Mouse (Mus musculus) lung, embryonic 15.5 days (tissue): ENCODE results near the gene Prkar1b. TPM values are rescaled to one million over a fixed set of nuclear protein-coding genes. Genes with fewer than 3 reads are reported as not detected.

Experiments
- ATAC-seq: fragments of 200-750 bp; cut with Nextera tagmentation; 2 replicates; pipeline ENCODE4 v1.8.0; 2017; ENCODE audit warnings: moderate number of reproducible peaks, borderline replicate concordance; ENCODE audit not compliant: low FRiP score, low TSS enrichment; ENCODE audit errors: extremely low read depth
- H3K27ac ChIP-seq: fragments of 300-500 bp; sonication (generic); 2 replicates; pipeline ENCODE4 v1.5.1; 2015; ENCODE audit warnings: moderate library complexity, mild to moderate bottlenecking, inconsistent platforms
- H3K27me3 ChIP-seq: fragments of 300-500 bp; sonication (generic); 2 replicates; pipeline ENCODE4 v1.6.1; 2015; ENCODE audit warnings: inconsistent platforms
- H3K36me3 ChIP-seq: fragments of 300-500 bp; sonication (generic); 2 replicates; pipeline ENCODE4 v1.6.1; 2015; ENCODE audit warnings: inconsistent platforms
- H3K4me1 ChIP-seq: fragments of 300-500 bp; sonication (generic); 2 replicates; pipeline ENCODE4 v1.6.1; 2015; ENCODE audit warnings: inconsistent platforms
- H3K4me2 ChIP-seq: fragments of 300-500 bp; sonication (generic); 2 replicates; pipeline ENCODE4 v1.6.1; 2015; ENCODE audit warnings: inconsistent platforms, mild to moderate bottlenecking, moderate library complexity
- H3K4me3 ChIP-seq: fragments of 300-500 bp; sonication (generic); 2 replicates; pipeline ENCODE4 v1.5.1; 2015; ENCODE audit warnings: mild to moderate bottlenecking, inconsistent platforms
- H3K9ac ChIP-seq: fragments of 300-500 bp; sonication (generic); 2 replicates; pipeline ENCODE4 v1.6.1; 2015; ENCODE audit warnings: inconsistent platforms
- H3K9me3 ChIP-seq: fragments of 300-500 bp; sonication (generic); 2 replicates; pipeline ENCODE4 v1.6.1; 2016; ENCODE audit warnings: inconsistent platforms
- WGBS: fragments of 180-500 bp; shearing (Covaris S2); methylation state at CpG from one replicate; pipeline ENCODE4 v1.1.7; 2015; 5-methylcytosine and 5-hydroxymethylcytosine counted together
- polyA plus RNA-seq: library from polyadenylated mRNA; unstranded; fragments of >200 nt; fragmentation: Nextera tagmentation; extraction: Ambion mirVana; gene quantifications from 2 replicates; pipeline ENCODE4 v1.2.1, GENCODE M21; 2015

The Prkar1b gene
- polyA plus RNA-seq, 1 experiment from 2014 or later, result 16.9 TPM

DNA sequence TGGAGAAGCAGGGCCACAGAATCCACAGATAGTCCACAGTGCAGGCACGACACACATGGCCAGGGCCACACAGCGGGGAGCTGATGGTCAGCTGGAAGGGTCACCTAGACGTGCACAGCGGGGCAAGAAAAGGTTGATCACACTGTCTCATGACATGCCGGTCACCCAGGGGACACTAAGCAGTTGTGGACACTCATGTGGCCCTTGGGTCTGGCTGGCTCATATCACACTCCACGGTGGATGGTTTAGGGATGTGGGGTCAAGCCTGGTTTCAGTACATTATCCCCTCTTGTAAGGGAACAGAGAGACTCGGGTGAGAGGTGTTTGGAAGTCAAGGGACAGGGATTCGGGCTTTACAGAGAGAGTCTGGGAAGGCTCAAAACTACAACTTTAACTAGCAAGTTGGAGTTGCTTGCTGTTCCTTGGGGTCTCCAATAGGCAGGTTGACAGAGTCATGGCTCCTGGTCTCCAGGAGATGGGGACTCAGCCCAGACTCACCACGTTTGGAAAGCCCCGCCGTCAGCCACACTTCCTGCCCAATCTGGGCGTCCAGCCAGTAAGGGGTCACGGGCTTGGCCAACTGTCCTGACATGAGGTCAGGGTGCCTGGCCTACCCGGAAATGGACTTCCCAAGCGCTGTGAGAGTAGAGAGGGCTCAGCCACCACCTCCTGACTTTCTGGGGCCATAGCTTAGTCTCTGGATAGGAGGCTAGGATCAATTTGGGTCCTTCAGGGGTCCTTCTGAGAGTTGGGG is 132.3 kb downstream of the Prkar1b start:
- H3K36me3 ChIP-seq, result no peaks in the 10 kb centered on the region
- peaks cover 16% of the 10 kb centered on the region; the same call in 1 of the 2 replicates for H3K4me1 ChIP-seq
- WGBS, result 56% methylated on average over 15 of the region's 15 CpGs
- 0 out of 2 replicates have a peak, but pooled peaks have one; percentile 51 for ATAC-seq
- no peaks in the 10 kb centered on the region for H3K27me3 ChIP-seq
- no peaks in the 10 kb centered on the region for H3K9me3 ChIP-seq
- H3K4me3 ChIP-seq, result no peak overlapping the region
- no peak overlapping the region for H3K27ac ChIP-seq
- no peak overlapping the region for H3K4me2 ChIP-seq
- no peak overlapping the region for H3K9ac ChIP-seq

GRCm38 (mm10) chr5:139015097-139015496 is 134.7 kb downstream of the Prkar1b start:
- ATAC-seq, result no peak
- Histone ChIP-seq H3K27ac (no peak overlapping the region), H3K36me3 (no peaks in the 10 kb centered on the region), H3K4me1 (peaks cover 16% of the 10 kb centered on the region; the same call in 1 of the 2 replicates), H3K27me3 (no peaks in the 10 kb centered on the region), H3K4me3 (no peak overlapping the region), H3K4me2 (no peak overlapping the region), H3K9me3 (no peaks in the 10 kb centered on the region), H3K9ac (no peak overlapping the region)
- WGBS, result 42% methylated on average over 3 of the region's 3 CpGs

DNA sequence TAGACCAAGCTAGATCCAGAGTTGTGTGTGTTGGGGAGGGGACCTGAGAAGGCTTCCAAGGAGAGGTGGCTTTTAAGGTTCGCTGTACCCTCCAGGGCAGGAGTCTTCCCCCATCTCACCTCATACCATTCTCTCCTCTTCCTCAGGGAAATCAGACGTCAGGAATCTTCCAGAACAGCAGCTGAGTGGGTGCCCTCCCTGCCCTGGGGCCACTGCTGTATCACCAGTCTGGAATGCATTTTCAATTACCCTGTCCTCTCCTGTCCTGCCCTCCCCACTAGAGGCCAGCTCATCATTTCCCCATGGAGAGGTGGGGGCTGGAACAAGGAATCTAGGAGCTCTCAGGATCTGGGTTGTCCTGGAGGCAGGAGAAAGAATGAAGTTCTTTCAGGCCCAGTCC is 139.2 kb downstream of the Prkar1b start:
- Histone ChIP-seq H3K27me3 (no peaks in the 10 kb centered on the region), H3K9me3 (no peaks in the 10 kb centered on the region), H3K27ac (no peak overlapping the region), H3K4me3 (no peak overlapping the region), H3K4me1 (0 out of 2 replicates have a peak, but pooled peaks cover 6% of the 10 kb centered on the region), H3K9ac (no peak overlapping the region), H3K36me3 (no peaks in the 10 kb centered on the region), H3K4me2 (no peak overlapping the region)
- 73% methylated on average over 2 of the region's 2 CpGs for WGBS
- no peak for ATAC-seq

DNA sequence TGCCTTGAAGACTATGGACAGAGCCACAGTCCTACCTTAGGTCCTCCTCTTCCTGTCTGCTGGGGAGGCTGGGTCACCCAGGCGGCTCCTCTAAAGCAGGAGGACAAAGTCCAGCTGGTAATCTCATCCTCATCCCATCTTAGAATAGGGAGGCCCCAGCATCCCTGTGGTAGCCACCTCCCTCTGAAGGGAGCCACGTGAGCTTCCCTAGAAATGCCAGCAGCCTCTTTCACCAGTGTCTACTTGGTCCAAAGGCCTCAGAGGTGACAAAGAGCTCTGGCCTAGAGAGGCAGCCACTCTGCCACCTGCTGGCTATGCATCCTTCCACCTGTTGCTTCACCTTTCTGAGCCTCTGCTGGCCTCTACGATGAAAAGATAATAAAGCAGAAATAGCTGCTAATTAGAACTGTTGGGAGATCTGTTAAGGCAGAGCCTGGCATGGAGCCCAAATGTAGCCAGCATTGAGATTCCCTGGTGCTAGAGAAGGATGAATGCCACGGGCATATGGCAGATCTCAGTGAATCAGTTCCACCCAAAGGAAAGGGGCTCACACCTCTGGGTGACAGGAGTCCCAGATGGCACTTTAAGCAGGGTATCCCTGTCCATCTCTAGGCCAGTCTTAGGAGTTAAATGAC is 142.5 kb downstream of the Prkar1b start:
- Histone ChIP-seq H3K27me3 (no peaks in the 10 kb centered on the region; the same call in 1 of the 2 replicates), H3K4me2 (no peak overlapping the region), H3K9me3 (no peaks in the 10 kb centered on the region), H3K4me3 (no peak overlapping the region), H3K27ac (no peak overlapping the region), H3K4me1 (no peaks in the 10 kb centered on the region), H3K9ac (no peak overlapping the region), H3K36me3 (no peaks in the 10 kb centered on the region)
- 43% methylated on average over 4 of the region's 4 CpGs for WGBS
- ATAC-seq, result no peak

- H3K9ac ChIP-seq, result no peak overlapping the region
- no peak overlapping the region for H3K4me3 ChIP-seq
- no peak for ATAC-seq
- no peaks in the 10 kb centered on the region for H3K36me3 ChIP-seq
- H3K9me3 ChIP-seq, result no peaks in the 10 kb centered on the region
- H3K27ac ChIP-seq, result no peak overlapping the region
- H3K4me2 ChIP-seq, result no peak overlapping the region
- peaks cover 9% of the 10 kb centered on the region; the same call in 1 of the 2 replicates for H3K27me3 ChIP-seq
- WGBS, result 75% methylated on average over 6 of the region's 6 CpGs
- no peaks in the 10 kb centered on the region for H3K4me1 ChIP-seq
These were observed 145.2 kb downstream of the Prkar1b start for GRCm38 (mm10) chr5:139004588-139004987.

DNA sequence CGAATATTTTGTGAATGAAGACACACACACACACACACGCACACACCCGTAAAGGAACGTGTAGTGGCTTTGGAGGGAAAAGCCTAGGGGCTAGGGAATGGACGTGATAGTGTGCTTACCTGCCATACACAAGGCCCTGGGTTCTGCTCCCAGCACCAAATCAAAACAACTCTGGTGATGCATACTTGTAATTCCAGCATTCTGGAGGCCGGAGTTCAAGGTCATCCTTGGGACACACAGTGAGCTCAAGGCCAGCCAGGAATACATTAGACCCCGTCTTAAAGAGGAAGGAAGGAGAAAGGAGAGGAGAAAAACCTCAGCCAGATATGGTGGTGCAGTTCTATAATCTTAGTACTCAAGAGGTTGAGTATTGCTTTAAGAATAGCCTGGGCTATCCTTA is 150.1 kb downstream of the Prkar1b start:
- Histone ChIP-seq H3K27ac (no peak overlapping the region), H3K27me3 (peaks cover 46% of the 10 kb centered on the region), H3K9me3 (no peaks in the 10 kb centered on the region), H3K4me3 (no peak overlapping the region), H3K9ac (no peak overlapping the region), H3K36me3 (no peaks in the 10 kb centered on the region), H3K4me1 (peaks cover 35% of the 10 kb centered on the region), H3K4me2 (no peak overlapping the region)
- 72% methylated on average over 7 of the region's 7 CpGs for WGBS
- ATAC-seq, result no peak

GRCm38 (mm10) chr5:138997936-138998580 is 151.7 kb downstream of the Prkar1b start:
- Histone ChIP-seq H3K4me3 (peak overlapping the region; percentile 85), H3K9me3 (no peaks in the 10 kb centered on the region), H3K4me2 (peak overlapping the region; percentile 95), H3K27me3 (peaks cover 58% of the 10 kb centered on the region), H3K4me1 (peaks cover 51% of the 10 kb centered on the region), H3K9ac (peak overlapping the region; percentile 7; the same call in 1 of the 2 replicates), H3K36me3 (no peaks in the 10 kb centered on the region), H3K27ac (peak overlapping the region; percentile 44)
- no peak for ATAC-seq
- 3% methylated on average over 30 of the region's 30 CpGs for WGBS

DNA sequence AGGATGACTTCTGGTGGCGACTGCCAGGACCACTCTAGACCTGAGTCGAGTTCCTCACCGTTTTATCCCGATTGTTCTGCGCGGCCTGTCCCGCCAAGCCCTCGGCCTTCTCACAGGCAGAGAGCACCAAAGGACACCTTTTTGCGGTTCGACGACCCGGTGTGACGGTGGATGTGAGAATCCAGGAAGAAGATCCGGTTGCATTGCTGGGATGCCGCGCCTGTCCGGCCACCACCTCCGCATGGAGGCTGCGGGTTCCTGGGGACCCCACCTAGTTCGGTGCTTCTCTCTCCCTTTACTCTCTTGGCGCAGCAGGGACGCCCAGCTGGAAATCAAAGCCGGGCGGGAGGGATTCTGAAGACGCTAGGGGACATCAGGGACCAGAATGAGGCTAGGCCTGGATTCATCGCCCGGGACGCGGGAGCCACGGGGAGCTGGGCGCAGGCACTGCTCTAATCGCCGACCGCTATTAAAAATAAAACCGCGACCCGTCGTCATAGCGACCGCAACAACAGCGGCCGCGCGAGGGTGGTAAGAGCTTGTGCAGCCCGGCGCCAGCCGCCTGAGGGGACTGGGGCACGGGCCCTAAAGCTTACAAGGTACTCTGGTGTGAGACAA is 152.5 kb downstream of the Prkar1b start, which contains the start of gene Pdgfa:
Gene Pdgfa, minus strand, starts transcription at position 200 of the 618 bp plus-strand sequence.
- Histone ChIP-seq H3K36me3 (no peaks in the 10 kb centered on the region), H3K4me1 (peaks cover 58% of the 10 kb centered on the region), H3K27me3 (peaks cover 66% of the 10 kb centered on the region), H3K9me3 (no peaks in the 10 kb centered on the region), H3K4me2 (peak within 1 kb of the TSS; percentile 95), H3K27ac (peak within 1 kb of the TSS; percentile 96), H3K4me3 (peak within 1 kb of the TSS; percentile 85), H3K9ac (peak within 1 kb of the TSS; percentile 76)
- WGBS, result 4% methylated on average over 48 of the region's 48 CpGs
- no peak for ATAC-seq

GRCm38 (mm10) chr5:138996322-138997073 is 153.3 kb downstream of the Prkar1b start:
- Histone ChIP-seq H3K9ac (peak overlapping the region; percentile 76), H3K9me3 (no peaks in the 10 kb centered on the region), H3K36me3 (no peaks in the 10 kb centered on the region), H3K27me3 (peaks cover 71% of the 10 kb centered on the region), H3K27ac (peak overlapping the region; percentile 96), H3K4me3 (peak overlapping the region; percentile 85), H3K4me1 (peaks cover 64% of the 10 kb centered on the region), H3K4me2 (peak overlapping the region; percentile 95)
- peak; percentile 1; the same call in 1 of the 2 replicates for ATAC-seq
- WGBS, result 11% methylated on average over 24 of the region's 24 CpGs

DNA sequence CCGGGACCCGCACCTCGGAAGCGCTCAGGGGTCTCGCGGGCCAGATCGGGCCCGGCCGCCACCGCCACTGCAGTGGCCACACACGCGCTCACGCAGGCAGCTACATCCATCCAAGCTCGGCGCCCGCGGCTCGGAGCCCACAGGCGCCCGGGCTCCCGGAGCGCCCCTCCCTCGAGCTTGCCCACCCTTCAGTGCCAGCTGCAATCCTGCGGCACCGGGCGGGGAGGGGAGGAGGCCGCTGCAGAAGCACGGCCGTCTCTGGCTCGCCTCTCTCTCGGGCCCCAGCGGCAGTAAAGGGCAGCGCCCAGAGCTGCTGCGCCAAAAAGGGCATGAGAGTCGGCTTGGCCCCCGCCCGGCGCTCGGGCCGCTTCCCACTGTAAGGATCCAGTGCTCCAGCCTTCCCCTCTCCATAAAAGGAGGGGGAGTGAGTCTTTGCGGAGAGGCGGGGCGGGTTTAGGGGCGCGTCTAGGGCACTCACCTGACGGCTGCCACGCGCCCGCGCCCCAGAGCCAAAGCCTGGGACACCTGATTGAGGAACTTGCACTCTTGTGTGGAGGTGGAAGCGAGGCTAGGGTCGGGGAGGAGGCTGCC is 154.0 kb downstream of the Prkar1b start:
- Histone ChIP-seq H3K9me3 (no peaks in the 10 kb centered on the region), H3K4me2 (peak overlapping the region; percentile 95), H3K36me3 (no peaks in the 10 kb centered on the region), H3K4me1 (peaks cover 71% of the 10 kb centered on the region), H3K27ac (peak overlapping the region; percentile 96), H3K4me3 (peak overlapping the region; percentile 85), H3K9ac (peak overlapping the region; percentile 76), H3K27me3 (peaks cover 77% of the 10 kb centered on the region)
- peak; percentile 56 for ATAC-seq
- under 1% methylated on average over 47 of the region's 52 CpGs for WGBS
